Mouse (Mus musculus) kidney, adult 2 months (tissue): ENCODE data around the gene Fam20a. TPM values are rescaled to one million over a fixed set of nuclear protein-coding genes. Genes with fewer than 3 reads are reported as not detected.

ENCODE experiments used
- DNase-seq: peaks from one replicate; pipeline ENCODE4 v3.0.0; 2021
- H3K27ac ChIP-seq: fragments of 200-500 bp; 2 replicates; pipeline ENCODE4 v1.5.1; 2012; ENCODE audit warnings: low read depth, low read length, control low read depth, inconsistent platforms; ENCODE audit not compliant: insufficient read depth
- H3K27me3 ChIP-seq: fragments of 200-500 bp; replicated peaks from 2 replicates; pipeline ENCODE4 v1.6.1; 2012; ENCODE audit warnings: mild to moderate bottlenecking, moderate library complexity, low read length, inconsistent platforms; ENCODE audit not compliant: control insufficient read depth, insufficient read depth
- H3K36me3 ChIP-seq: fragments of 200-500 bp; 2 replicates; pipeline ENCODE4 v1.6.1; 2012; ENCODE audit warnings: mild to moderate bottlenecking, moderate library complexity, low read length, inconsistent platforms; ENCODE audit not compliant: control insufficient read depth, insufficient read depth
- H3K4me1 ChIP-seq: fragments of 200-500 bp; 2 replicates; pipeline ENCODE4 v1.6.1; 2011; ENCODE audit warnings: low read length; ENCODE audit not compliant: control insufficient read depth, insufficient read depth
- H3K4me3 ChIP-seq: fragments of 200-500 bp; 2 replicates; pipeline ENCODE4 v1.5.1; 2011; ENCODE audit warnings: mild to moderate bottlenecking, low read depth, low read length, control low read depth; ENCODE audit not compliant: insufficient read depth
- CTCF ChIP-seq: fragments of 200-500 bp; conservative IDR thresholded peaks from 2 replicates; pipeline ENCODE4 v1.5.1; 2011; ENCODE audit warnings: low read depth, mild to moderate bottlenecking, control low read depth, low read length, moderate library complexity, mixed read lengths; ENCODE audit not compliant: insufficient read depth, insufficient read length
- POLR2A ChIP-seq: fragments of 200-500 bp; IDR thresholded peaks from one replicate; pipeline ENCODE4 v1.6.1; 2011; ENCODE audit warnings: low read depth, low read length, control low read depth
- WGBS: fragments of 180-500 bp; shearing (Covaris S2); methylation state at CpG from one replicate; pipeline ENCODE4 v1.1.7; 2018; 5-methylcytosine and 5-hydroxymethylcytosine counted together
- polyA plus RNA-seq: library from polyadenylated mRNA; depleted of rRNA; stranded (reverse); fragments of >200 nt; gene quantifications from 2 replicates; pipeline ENCODE4 v1.2.3, GENCODE M21; 2012

The Fam20a gene
- polyA plus RNA-seq, 1 experiment: 7.5 TPM

DNA sequence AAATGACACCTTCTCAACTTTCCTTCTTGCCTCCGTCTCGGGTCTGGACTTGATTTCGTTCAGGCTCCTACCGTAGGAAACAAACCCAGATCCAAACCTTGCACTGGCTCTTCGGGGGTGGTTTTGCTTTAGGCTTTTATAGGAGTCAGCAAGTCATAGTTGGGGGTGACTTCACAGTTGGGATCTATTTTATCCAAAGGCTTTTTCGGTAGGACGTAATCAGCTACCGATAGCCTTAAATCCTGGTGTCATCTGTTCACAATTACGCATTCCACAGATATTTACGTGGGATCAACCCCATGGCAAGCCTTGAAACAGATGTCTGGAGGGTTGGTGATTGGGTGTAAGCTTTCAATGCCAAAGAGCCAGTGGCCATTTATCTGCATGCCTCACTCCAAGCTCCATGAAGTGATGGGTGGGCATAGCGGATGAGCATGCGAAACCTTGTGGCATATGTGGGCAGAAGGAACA is 6.7 kb downstream of the Fam20a start:
- no peaks in the 10 kb centered on the region; the same call in 1 of the 2 replicates for H3K4me1 ChIP-seq
- no peak for TF ChIP-seq POLR2A
- no peak for TF ChIP-seq CTCF
- WGBS: 96% methylated on average over 12 of the region's 12 CpGs
- no peak for DNase-seq
- H3K4me3 ChIP-seq: no peak overlapping the region
- H3K36me3 ChIP-seq: no peaks in the 10 kb centered on the region
- H3K27ac ChIP-seq: no peak overlapping the region
- no peaks in the 10 kb centered on the region for H3K27me3 ChIP-seq

DNA sequence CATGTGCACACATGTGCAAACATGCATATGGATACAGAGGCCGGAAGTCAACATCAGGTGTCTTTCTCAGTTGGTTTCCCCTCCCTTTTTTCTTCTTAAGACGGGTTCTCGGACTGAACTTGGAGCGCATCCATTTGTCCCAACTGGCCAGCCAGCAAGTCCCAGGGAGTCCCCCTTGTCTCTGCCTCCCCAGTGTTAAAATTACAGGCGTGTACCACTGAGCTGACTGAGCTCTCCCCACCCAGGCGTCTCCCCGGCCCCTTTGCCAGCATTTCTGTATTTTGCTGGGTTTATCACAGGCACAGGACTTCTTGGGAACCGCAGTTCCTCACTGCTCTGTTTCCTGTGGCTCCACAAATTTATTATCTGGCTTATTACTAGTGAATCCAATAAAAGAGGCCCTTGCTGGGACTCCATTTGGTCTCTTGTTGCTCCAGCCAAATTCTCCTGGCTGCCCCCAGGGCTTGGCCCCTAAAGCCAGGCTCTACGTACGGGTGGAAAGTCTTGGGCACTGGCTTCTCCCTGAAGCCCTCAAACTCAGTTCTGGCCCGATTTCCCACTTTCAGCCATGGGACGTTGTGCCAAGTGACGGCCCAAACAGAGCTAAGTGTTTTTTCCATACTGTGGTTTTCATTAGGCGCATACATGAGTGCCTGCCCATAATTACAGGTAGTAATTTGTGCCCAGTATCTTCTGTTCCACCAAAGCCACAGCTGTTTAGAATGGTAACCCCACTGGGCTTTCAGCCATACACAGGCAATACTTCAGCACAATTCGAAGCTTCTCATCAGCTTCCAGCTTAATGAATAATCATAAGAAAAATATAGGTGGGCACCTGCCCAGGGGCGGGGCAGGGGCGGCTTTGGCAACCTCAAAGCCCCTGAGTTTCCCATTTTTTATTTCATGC is 7.5 kb downstream of the Fam20a start:
- DNase-seq: no peak
- Histone ChIP-seq H3K36me3 (no peaks in the 10 kb centered on the region), H3K4me1 (no peaks in the 10 kb centered on the region; the same call in 1 of the 2 replicates), H3K27ac (no peak overlapping the region), H3K4me3 (no peak overlapping the region), H3K27me3 (no peaks in the 10 kb centered on the region)
- TF ChIP-seq POLR2A (no peak), CTCF (no peak)
- 82% methylated on average over 17 of the region's 17 CpGs for WGBS

GRCm38 (mm10) chr11:109709501-109709900 is 12.6 kb downstream of the Fam20a start:
- TF ChIP-seq CTCF (no peak), POLR2A (no peak)
- H3K27ac ChIP-seq: no peak overlapping the region
- DNase-seq: no peak
- H3K4me3 ChIP-seq: no peak overlapping the region
- H3K4me1 ChIP-seq: no peaks in the 10 kb centered on the region; the same call in 1 of the 2 replicates
- WGBS: 90% methylated on average over 5 of the region's 5 CpGs
- no peaks in the 10 kb centered on the region for H3K36me3 ChIP-seq
- H3K27me3 ChIP-seq: no peaks in the 10 kb centered on the region

DNA sequence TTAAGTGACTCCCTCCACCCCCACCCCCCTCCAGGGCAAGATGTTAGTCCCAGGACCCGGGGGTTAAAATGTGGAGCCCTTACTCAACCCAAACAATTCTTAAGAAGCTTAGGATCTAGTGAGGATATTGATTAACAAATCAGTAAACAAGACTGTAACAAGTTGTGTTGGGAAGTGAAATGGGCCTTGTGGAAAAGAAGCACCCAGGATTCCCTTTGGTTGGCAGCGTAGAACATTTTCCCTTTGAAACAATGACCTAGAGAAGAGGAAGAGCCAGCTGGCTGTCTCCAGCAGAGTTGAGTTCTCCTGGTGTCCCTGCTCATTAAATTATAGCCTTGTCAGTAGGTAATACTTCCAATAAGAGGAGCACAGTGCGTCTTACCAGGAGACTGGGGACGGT is 13.3 kb downstream of the Fam20a start:
- H3K27me3 ChIP-seq: no peaks in the 10 kb centered on the region
- H3K4me1 ChIP-seq: peaks cover 3% of the 10 kb centered on the region; the same call in 1 of the 2 replicates
- WGBS: 96% methylated on average over 4 of the region's 4 CpGs
- TF ChIP-seq CTCF (no peak), POLR2A (no peak)
- H3K4me3 ChIP-seq: no peak overlapping the region
- no peaks in the 10 kb centered on the region for H3K36me3 ChIP-seq
- no peak for DNase-seq
- no peak overlapping the region for H3K27ac ChIP-seq

GRCm38 (mm10) chr11:109707442-109707841 is 14.6 kb downstream of the Fam20a start:
- Histone ChIP-seq H3K27ac (no peak overlapping the region), H3K27me3 (no peaks in the 10 kb centered on the region), H3K4me3 (no peak overlapping the region), H3K4me1 (peaks cover 4% of the 10 kb centered on the region; the same call in 1 of the 2 replicates), H3K36me3 (no peaks in the 10 kb centered on the region)
- TF ChIP-seq POLR2A (no peak), CTCF (no peak)
- WGBS: 84% methylated on average over 3 of the region's 3 CpGs
- no peak for DNase-seq

DNA sequence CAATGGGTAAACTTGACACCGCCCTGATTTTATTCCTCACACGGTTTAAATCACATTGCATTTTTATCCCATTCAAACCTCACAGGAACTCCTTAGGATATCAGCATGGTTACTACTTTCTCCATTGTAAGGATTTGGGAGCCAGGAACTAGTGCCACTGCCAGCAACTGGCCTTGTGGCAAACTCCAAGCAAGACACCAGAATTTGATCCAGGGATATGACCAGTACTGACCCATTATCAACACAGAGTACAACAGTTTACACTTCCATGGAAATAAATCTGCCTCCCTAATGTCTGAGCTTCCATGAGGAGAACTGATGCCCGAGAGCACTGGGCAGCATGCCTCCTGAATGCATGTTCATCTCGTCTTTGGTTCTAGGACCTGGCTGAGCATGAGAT is 15.5 kb downstream of the Fam20a start:
- Histone ChIP-seq H3K36me3 (no peaks in the 10 kb centered on the region), H3K27ac (no peak overlapping the region), H3K4me1 (peaks cover 10% of the 10 kb centered on the region; the same call in 1 of the 2 replicates), H3K4me3 (no peak overlapping the region), H3K27me3 (no peaks in the 10 kb centered on the region)
- TF ChIP-seq CTCF: no peak
- no peak for TF ChIP-seq POLR2A
- WGBS: 83% methylated on average over 4 of the region's 4 CpGs
- DNase-seq: no peak

GRCm38 (mm10) chr11:109706055-109706412 is 16.0 kb downstream of the Fam20a start:
- Histone ChIP-seq H3K27me3 (no peaks in the 10 kb centered on the region), H3K4me1 (peaks cover 15% of the 10 kb centered on the region), H3K36me3 (no peaks in the 10 kb centered on the region), H3K4me3 (no peak overlapping the region), H3K27ac (no peak overlapping the region)
- peak; percentile 70 for DNase-seq
- no peak for TF ChIP-seq POLR2A
- no peak for TF ChIP-seq CTCF
- WGBS: 31% methylated on average over 9 of the region's 9 CpGs
